Comparison of ENCODE assay signal across 22 mouse cellular contexts in genomic region chr5:51168206-51168605, GRCm38 (mm10).
"Had no signal": no experiment of that assay in that cellular context is flagged by ENCODE, and none has a peak within 500 bp of the region (broad histone marks: within the 10 kb centered on the region; RNA-seq: fewer than 3 reads in every experiment).

No protein-coding gene starts in this region.

- H3K9ac ChIP-seq: intestine, embryonic 15.5 days; limb, embryonic 13.5 days; liver, embryonic 12.5 days; liver, embryonic 15.5 days; lung, embryonic 15.5 days; midbrain, embryonic 12.5 days; midbrain, embryonic 15.5 days; neural tube, embryonic 12.5 days; neural tube, embryonic 15.5 days had no signal

- H3K4me2 ChIP-seq: intestine, embryonic 15.5 days; limb, embryonic 13.5 days; liver, embryonic 12.5 days; liver, embryonic 15.5 days; lung, embryonic 15.5 days; midbrain, embryonic 12.5 days; midbrain, embryonic 15.5 days; neural tube, embryonic 12.5 days; neural tube, embryonic 15.5 days had no signal

- H3K27ac ChIP-seq: intestine, embryonic 15.5 days; limb, embryonic 10.5 days; limb, embryonic 13.5 days; liver, embryonic 12.5 days; liver, embryonic 15.5 days; lung, embryonic 15.5 days; midbrain, embryonic 12.5 days; midbrain, embryonic 15.5 days; neural tube, embryonic 12.5 days; neural tube, embryonic 15.5 days; stomach, postnatal 0 days had no signal

- ATAC-seq: intestine, embryonic 15.5 days; liver, embryonic 12.5 days; midbrain, embryonic 15.5 days had no signal

- H3K4me1 ChIP-seq: intestine, embryonic 15.5 days; liver, embryonic 12.5 days; liver, embryonic 15.5 days; lung, embryonic 15.5 days; midbrain, embryonic 12.5 days; midbrain, embryonic 15.5 days; neural tube, embryonic 12.5 days; neural tube, embryonic 15.5 days had no signal

- H3K36me3 ChIP-seq: intestine, embryonic 15.5 days; limb, embryonic 10.5 days; limb, embryonic 13.5 days; liver, embryonic 12.5 days; liver, embryonic 15.5 days; lung, embryonic 15.5 days; midbrain, embryonic 12.5 days; midbrain, embryonic 15.5 days; neural tube, embryonic 12.5 days; neural tube, embryonic 15.5 days had no signal

- H3K9me3 ChIP-seq: intestine, embryonic 15.5 days; limb, embryonic 10.5 days; limb, embryonic 13.5 days; liver, embryonic 12.5 days; liver, embryonic 15.5 days; lung, embryonic 15.5 days; midbrain, embryonic 12.5 days; midbrain, embryonic 15.5 days; neural tube, embryonic 12.5 days; neural tube, embryonic 15.5 days had no signal

- DNase-seq: kidney, postnatal 4 days; liver; lung, adult 18-20 months; lung, postnatal 10 days; lung, postnatal 36 days; right cerebral cortex, adult 18-20 months; right cerebral cortex, postnatal 14 days; right cerebral cortex, postnatal 4 days; thymus, adult 2 months; thymus, postnatal 14 days; thymus, postnatal 4 days had no signal

- H3K4me3 ChIP-seq: intestine, embryonic 15.5 days; limb, embryonic 10.5 days; limb, embryonic 13.5 days; liver, embryonic 12.5 days; liver, embryonic 15.5 days; lung, embryonic 15.5 days; midbrain, embryonic 12.5 days; midbrain, embryonic 15.5 days; neural tube, embryonic 12.5 days; neural tube, embryonic 15.5 days had no signal

- H3K27me3 ChIP-seq: intestine, embryonic 15.5 days; limb, embryonic 13.5 days; liver, embryonic 12.5 days; liver, embryonic 15.5 days; lung, embryonic 15.5 days; midbrain, embryonic 12.5 days; midbrain, embryonic 15.5 days; neural tube, embryonic 12.5 days; neural tube, embryonic 15.5 days had no signal
